Mouse (Mus musculus) subcutaneous adipose tissue, adult 2 months (tissue): ENCODE measurements around the gene Tnip1. TPM values are rescaled to one million over a fixed set of nuclear protein-coding genes. Genes with fewer than 3 reads are reported as not detected.

Experiments
- polyA plus RNA-seq: library from polyadenylated mRNA; depleted of rRNA; stranded (reverse); fragments of >200 nt; gene quantifications from 2 replicates; pipeline ENCODE4 v1.2.3, GENCODE M21; 2012; ENCODE audit warnings: low replicate concordance; rRNA removed

The Tnip1 gene
- 36.3 and 38.0 TPM in 2 replicates for polyA plus RNA-seq

DNA sequence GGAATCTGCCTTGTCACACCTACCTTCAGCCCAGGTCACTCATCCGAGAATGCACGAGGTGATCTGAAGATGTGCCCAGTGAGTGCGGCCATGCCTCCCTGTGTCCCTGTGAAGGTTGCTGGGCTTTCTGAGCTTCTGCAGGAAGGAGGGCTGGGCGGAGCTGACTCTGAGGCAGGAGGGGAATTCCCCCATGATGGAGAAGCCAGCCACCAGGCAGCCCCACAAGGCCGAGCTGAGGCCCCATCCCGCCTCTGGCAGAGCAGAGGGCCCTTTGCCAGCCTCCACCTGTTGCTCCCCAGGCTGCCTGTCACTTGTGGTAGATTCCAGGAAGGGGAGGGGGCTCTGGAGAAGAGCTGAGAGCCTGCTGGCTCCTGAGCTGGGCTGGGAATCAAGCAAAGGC, at the start of gene Tnip1:
TSS of gene Tnip1 (minus strand) at position 108 of the 400 bp plus-strand sequence.

DNA sequence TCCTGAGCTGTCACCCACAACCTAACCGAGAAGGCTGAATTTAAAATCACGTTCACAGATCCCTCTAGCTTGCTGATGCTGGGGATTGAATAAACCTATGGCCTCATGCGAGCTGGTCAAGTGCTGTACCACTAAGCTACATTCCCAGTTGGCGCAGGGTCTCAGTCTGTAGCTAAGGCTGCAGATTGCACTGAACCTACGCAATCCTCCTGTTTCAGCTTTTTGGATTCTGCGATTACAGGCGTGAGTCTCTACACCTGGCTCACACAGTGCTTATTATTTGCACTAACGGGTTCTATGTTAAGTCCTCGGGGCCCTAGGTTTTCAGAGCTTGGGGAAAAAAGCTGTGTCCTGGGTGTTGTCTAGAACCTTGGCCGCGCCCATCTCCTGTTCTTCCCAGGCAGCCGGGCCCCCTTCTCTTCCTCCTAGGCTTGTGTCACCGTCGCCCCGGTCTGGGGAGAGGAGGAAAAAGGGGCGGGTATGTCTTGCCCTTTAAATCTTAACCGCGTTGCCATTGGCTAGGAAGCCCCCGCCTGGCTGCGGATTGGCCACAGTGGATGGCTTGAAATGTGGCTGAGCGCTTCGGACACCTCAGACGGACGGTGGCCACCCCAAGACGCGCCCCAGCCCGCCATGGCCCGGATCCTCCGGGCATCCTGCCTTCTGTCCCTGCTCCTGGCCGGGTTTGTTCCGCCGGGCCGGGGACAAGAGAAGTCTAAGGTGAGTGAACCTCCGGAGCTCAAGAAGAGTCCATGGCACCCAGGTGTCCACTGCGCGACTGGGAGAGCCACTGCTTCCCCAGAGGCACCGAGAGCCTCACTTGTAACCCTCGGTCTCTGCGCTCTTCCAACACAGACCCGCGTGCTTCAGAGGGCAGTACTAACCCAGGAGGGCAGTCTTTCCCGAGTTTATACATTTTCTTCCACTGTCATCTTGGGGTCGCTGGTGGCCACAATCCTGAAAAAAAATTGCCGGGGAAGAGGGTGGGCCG, 60.1 kb downstream of the Tnip1 start, which contains the start of gene Gpx3:
TSS of gene Gpx3 (plus strand) at position 121 of the 991 bp plus-strand sequence.

DNA sequence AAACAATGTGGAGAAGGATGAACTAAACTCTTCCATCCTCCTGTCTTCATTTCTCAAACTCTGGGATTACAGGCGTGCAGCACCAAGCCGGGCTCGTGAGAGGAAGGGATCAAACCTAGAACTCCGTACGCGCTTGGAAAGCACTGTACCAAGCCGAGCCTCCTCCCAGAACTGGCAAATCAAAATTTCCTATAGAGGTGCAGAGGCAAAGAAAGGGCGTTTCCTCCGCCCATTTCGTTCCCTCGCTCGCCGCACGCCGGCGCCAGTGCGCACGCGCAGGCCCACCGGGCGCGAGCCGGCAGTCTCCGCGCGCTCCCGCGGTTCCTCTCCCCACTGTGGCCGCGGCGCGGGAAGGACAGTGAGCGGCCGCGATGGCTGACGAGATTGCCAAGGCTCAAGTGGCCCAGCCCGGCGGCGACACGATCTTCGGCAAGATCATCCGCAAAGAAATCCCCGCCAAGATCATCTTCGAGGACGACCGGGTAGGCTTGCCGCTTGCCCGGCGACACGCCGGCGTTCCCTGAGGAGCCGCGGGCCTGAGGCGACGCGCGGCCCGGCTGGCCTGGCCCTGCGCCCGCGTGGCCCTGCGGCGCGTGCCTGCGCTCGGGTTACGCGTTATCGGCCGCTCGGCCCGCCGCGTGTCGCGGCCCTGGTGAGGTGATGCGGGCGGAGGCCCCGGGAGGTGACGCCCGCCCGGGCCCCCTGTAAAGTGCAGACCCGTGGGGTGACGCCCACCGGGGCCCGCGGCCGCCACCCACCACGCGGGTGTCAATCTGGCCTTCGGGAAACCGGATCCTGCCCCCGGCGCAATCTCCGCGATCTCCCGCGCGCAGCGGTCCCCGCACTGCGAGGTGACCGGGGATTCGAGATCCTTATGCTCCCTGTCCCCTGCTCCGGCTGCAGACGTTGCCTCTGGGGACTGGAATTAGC, 96.3 kb downstream of the Tnip1 start, which contains the start of gene Hint1:
TSS of gene Hint1 (plus strand) at position 265 of the 930 bp plus-strand sequence.

Other genes with a start within 250 kb of the Tnip1 start
- gene Cdc42se2, start 175.2 kb downstream of the Tnip1 start, polyA plus RNA-seq = 36.7 and 43.0 TPM in 2 replicates
- 1.7 and 3.4 TPM in 2 replicates for gene Lyrm7, start 102.0 kb downstream of the Tnip1 start, polyA plus RNA-seq
- 263 and 469 TPM in 2 replicates for gene Hint1, start 96.5 kb downstream of the Tnip1 start, polyA plus RNA-seq
- 160 and 332 TPM in 2 replicates for gene Gpx3, start 60.5 kb downstream of the Tnip1 start, polyA plus RNA-seq
- gene Anxa6, start 70.5 kb upstream of the Tnip1 start, polyA plus RNA-seq = 378 and 412 TPM in 2 replicates
- gene Ccdc69, start 115.2 kb upstream of the Tnip1 start, polyA plus RNA-seq = 13.3 and 14.6 TPM in 2 replicates
- gene Gm2a, start 135.2 kb upstream of the Tnip1 start, polyA plus RNA-seq = 108 and 171 TPM in 2 replicates
- 0.10 TPM in 1 of 2 replicates, not detected in the other for gene Slc36a3, start 188.8 kb upstream of the Tnip1 start, polyA plus RNA-seq
- 201 and 465 TPM in 2 replicates for gene Slc36a2, start 222.2 kb upstream of the Tnip1 start, polyA plus RNA-seq
- gene Slc36a1, start 241.4 kb upstream of the Tnip1 start, polyA plus RNA-seq = 17.5 and 21.3 TPM in 2 replicates